Mouse (Mus musculus) G1E-ER4 (cell line): ENCODE measurements around the gene Scn11a. TPM values are rescaled to one million over a fixed set of nuclear protein-coding genes. Genes with fewer than 3 reads are reported as not detected.

Experiments used
- GATA1 ChIP-seq: IDR thresholded peaks from one replicate; pipeline ENCODE4 v1.8.0; 2012; ENCODE audit warnings: low read length, inconsistent platforms
- polyA plus RNA-seq: library from polyadenylated mRNA; stranded (reverse); fragments of >175 nt; gene quantifications from 2 replicates; pipeline ENCODE4 v1.2.3, GENCODE M21; 2012

Gene Scn11a
- polyA plus RNA-seq, 1 experiment: not detected

GRCm38 (mm10) chr9:119806491-119806890, 18.8 kb downstream of the Scn11a start:
- no peak for TF ChIP-seq GATA1

DNA sequence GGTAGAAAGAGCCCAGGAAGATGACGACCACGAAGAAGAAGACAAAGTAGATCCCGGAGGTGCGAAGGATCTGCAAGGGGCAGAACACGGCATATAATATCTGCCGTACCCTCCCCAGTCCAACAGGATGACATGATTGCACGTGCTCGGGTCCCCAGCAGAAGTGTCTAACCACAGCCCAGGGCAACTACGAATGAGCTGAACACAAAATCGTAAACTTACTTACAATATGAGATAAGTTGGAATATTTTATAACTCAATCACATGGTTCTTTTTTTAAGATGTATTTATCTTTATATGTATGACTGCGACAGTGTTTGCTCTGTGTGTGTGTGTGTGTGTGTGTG, 20.8 kb downstream of the Scn11a start:
- no peak for TF ChIP-seq GATA1

DNA sequence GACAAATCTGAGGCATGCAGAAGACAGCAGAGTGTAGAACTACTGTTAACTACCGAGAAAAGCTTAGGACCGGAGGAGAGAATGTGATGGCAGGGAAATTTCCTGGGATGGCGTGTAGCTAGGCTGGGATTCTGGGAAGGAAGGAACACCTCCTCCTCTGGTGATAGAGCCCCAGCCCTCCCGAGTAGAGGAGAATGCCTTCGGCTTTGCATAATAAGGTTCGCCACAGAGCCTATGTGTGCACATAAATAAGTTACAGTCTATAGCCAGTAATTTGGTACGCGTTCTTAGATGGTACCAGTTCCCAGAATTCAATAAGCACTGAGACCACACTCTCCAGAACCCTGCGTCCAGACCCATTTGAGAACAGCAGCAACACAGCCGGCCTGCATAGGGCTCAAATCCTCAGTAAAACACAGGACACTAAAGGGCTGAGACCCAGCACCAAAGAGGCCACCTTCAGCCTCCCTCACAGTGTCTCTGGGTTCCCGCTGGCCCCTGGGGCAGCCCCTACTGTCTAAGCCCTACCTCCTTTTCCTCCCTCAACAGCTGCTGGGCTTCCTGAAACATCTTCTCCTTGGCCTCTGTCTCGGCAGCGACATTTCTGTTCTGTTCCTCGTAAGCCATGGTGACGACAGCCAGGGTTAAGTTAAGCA, 21.3 kb downstream of the Scn11a start:
- TF ChIP-seq GATA1: no peak

- no peak for TF ChIP-seq GATA1
Observed at GRCm38 (mm10) chr9:119803169-119803827, 22.0 kb downstream of the Scn11a start.

DNA sequence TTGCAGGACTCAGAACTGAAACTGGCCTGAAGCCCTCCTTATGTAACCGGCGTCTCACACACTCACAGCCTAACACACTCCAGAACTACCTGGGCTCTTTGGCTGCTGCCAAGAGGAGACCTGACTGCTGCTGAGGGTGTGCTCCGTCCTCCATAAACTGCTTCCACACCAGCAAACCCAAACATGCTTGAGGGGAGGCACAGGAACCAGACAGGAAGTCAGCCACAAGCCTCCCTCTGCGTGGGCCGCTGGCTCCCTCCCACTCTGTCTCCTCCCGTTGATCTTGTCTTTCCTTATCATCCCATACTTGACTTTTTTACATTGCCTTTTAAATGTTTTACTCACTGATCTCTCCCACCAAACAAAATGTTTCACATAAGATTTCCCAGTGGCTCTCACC, 23.8 kb downstream of the Scn11a start:
- no peak for TF ChIP-seq GATA1

GRCm38 (mm10) chr9:119796791-119797190, 28.5 kb downstream of the Scn11a start:
- TF ChIP-seq GATA1: no peak

GRCm38 (mm10) chr9:119795254-119795912, 29.9 kb downstream of the Scn11a start:
- no peak for TF ChIP-seq GATA1

DNA sequence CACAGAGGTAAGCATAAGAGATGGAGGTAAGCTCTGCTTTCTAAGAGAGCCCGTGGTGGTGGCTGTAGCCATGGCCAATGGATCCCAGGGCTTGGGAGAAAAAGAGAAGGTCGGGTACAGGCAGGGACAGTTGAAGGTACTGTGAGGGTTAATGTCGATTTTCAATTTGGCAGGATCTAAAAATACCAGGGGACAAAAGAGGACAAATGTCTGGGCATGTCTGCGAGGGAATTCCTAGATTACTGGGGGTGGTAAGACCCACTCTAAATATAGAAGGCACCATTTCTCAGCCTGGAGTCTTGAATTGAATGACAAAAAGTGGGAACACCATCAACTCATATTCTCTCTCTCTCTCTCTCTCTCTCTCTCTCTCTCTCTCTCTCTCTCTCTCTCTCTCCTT, 30.8 kb downstream of the Scn11a start:
- no peak for TF ChIP-seq GATA1

- TF ChIP-seq GATA1: no peak
Observed at GRCm38 (mm10) chr9:119792505-119792904, 32.8 kb downstream of the Scn11a start.

- TF ChIP-seq GATA1: no peak
Observed at GRCm38 (mm10) chr9:119780901-119781300, 44.4 kb downstream of the Scn11a start.

DNA sequence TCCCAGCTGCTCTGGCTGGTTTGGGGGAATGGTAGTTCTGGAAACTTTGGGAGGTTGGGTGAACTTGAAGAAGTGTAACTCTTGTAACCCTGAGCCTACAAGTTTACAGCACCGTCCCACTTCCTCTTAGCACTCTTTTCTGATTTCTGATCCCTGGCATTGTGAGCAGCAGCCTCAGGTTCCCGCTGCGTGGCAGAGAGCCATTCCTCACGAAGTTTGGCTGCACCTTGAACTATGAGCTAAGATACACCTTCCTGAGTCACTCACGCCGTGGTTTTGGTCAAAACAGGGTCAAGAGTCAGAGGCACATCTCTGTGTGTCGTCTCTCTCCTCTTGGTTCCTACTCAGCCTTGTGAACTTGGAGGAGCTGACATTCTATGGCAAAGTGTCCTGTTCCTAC, 48.6 kb downstream of the Scn11a start:
- TF ChIP-seq GATA1: no peak

- no peak for TF ChIP-seq GATA1
Observed at GRCm38 (mm10) chr9:119768585-119768984, 56.7 kb downstream of the Scn11a start.

- no peak for TF ChIP-seq GATA1
Observed at GRCm38 (mm10) chr9:119760226-119760625, 65.0 kb downstream of the Scn11a start.

DNA sequence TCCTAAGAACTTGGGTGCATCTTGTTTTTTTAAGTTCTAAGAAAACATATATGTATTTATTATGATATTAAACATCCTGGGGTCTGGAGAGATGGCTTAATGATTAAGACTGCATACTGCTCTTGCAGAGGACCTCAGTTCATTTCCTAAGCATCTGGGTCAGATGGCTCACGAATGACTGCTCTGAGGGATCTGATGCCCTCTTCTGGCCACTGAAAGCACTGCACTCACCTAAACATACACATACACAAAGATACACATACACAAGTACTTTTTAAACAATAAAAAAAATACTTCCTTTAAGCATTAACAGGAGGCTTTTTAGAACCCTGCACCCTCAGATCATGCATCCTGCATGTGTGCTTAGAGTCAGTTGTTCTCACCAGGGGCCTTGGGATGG, 65.8 kb downstream of the Scn11a start:
- TF ChIP-seq GATA1: no peak

- TF ChIP-seq GATA1: no peak
Observed at GRCm38 (mm10) chr9:119751507-119751906, 73.7 kb downstream of the Scn11a start.

GRCm38 (mm10) chr9:119749112-119749511, 76.1 kb downstream of the Scn11a start:
- TF ChIP-seq GATA1: no peak

DNA sequence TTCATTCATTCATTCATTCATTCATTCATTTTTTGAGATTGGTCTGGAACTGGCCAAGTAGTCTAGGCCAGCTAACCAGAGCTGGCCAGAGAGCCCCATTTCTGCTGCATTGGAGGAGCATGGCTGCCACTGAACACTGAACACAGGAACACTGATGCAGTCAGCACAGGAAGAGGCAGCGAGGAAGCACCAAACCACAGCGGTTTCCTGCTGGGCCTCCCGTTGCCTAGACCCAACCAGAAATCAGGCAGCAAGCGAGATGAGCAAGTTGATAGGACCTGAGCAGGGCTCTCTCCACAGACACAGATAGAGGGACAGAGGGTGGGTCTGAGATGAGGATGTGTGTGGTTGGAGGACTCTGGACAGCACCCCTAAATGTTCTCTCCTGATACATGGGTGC, 81.4 kb downstream of the Scn11a start:
- TF ChIP-seq GATA1: no peak
